Mouse (Mus musculus) erythroblast, embryonic 14.5 days (primary cell): ENCODE data around the gene Sphk2. TPM values are rescaled to one million over a fixed set of nuclear protein-coding genes. Genes with fewer than 3 reads are reported as not detected.

Source experiments
- H3K27me3 ChIP-seq: 2 replicates; pipeline ENCODE4 v1.6.1; 2012; ENCODE audit warnings: inconsistent platforms; ENCODE audit not compliant: control insufficient read depth
- H3K36me3 ChIP-seq: 2 replicates; pipeline ENCODE4 v1.6.1; 2012; ENCODE audit warnings: mild to moderate bottlenecking, inconsistent platforms; ENCODE audit not compliant: control insufficient read depth
- H3K4me1 ChIP-seq: 2 replicates; pipeline ENCODE4 v1.6.1; 2012; ENCODE audit warnings: inconsistent platforms; ENCODE audit not compliant: control insufficient read depth
- H3K4me3 ChIP-seq: replicated peaks from 2 replicates; pipeline ENCODE3; 2012; ENCODE audit warnings: moderate library complexity, mild to moderate bottlenecking, inconsistent platforms
- H3K9me3 ChIP-seq: 2 replicates; pipeline ENCODE4 v1.6.1; 2012; ENCODE audit warnings: low read length, inconsistent platforms, mixed read lengths; ENCODE audit not compliant: control insufficient read depth
- GATA1 ChIP-seq: IDR thresholded peaks from 2 replicates; pipeline ENCODE4 v1.6.1; 2012; ENCODE audit warnings: low read length, inconsistent platforms, mixed read lengths
- TAL1 ChIP-seq: IDR thresholded peaks from 3 replicates; pipeline ENCODE4 v1.6.1; 2012; ENCODE audit warnings: low read length, inconsistent platforms, mixed read lengths
- polyA plus RNA-seq: library from polyadenylated mRNA; stranded (reverse); fragments of >175 nt; gene quantifications from 2 replicates; pipeline ENCODE4 v1.2.3, GENCODE M21; 2012

Gene Sphk2
- polyA plus RNA-seq, 1 experiment: 5.7 TPM

DNA sequence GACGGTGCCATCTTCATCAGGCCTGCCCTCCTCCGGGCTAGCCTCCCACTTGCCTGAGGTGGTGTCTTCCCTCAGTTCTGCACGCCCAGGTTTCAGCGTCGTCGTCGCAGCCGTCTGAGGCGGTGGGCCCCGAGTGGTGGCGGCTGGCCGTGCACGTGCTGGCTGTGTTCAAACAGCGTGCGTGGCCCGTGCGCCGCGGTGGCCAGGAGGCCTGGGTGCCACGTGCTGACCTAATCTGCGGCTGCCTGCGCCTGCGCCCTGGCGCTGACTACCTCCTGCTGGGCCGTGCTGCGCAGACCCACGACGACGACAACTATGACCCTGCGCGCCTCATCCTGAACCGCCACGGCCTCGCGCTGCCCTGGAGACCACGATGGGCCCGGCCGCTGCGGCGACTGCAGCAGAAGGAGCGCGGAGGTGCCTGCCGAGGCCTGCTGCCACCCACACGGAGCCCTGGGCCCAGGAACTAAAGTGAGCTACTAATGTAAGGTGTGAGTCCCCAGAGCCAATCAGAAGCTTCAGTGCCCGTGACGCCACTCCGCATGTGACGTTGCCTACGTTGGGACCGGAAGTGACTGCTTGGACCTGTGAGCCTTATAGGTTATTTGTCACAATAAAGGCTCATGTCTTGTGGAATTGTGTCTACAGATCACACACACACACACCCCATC lies 23.7 kb downstream of the Sphk2 start, which contains the start of gene Sec1:
TSS of gene Sec1 (minus strand) at position 482 of the 671 bp plus-strand sequence.
- Histone ChIP-seq H3K36me3 (no peaks in the 10 kb centered on the region), H3K9me3 (no peaks in the 10 kb centered on the region), H3K4me1 (no peaks in the 10 kb centered on the region; the same call in 1 of the 2 replicates), H3K27me3 (peaks cover 13% of the 10 kb centered on the region), H3K4me3 (no peak within 1 kb of the TSS)
- no peak for TF ChIP-seq GATA1
- no peak for TF ChIP-seq TAL1

DNA sequence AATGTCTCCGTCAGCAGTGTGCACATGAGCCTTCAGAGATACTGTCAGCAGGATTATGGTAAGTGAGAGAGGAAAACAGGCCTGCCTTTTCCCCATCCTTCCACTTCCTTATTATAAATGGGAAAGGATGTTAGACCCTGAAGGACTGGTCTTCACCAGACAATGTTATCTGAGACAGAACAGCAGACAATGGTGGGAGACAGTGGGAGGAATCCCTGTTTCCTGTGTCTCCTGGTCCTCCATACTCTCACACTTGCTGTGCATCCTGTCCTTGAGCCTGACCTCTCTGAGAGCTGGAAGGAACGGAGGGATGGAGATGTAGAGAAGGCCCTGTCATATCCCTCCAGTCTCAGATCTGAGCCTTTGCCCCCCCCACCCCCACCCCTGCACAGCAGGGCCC lies 25.4 kb downstream of the Sphk2 start:
- Histone ChIP-seq H3K4me3 (no peak overlapping the region), H3K27me3 (no peaks in the 10 kb centered on the region; the same call in 1 of the 2 replicates), H3K9me3 (no peaks in the 10 kb centered on the region), H3K4me1 (no peaks in the 10 kb centered on the region; the same call in 1 of the 2 replicates), H3K36me3 (no peaks in the 10 kb centered on the region)
- TF ChIP-seq GATA1 (no peak), TAL1 (no peak)

DNA sequence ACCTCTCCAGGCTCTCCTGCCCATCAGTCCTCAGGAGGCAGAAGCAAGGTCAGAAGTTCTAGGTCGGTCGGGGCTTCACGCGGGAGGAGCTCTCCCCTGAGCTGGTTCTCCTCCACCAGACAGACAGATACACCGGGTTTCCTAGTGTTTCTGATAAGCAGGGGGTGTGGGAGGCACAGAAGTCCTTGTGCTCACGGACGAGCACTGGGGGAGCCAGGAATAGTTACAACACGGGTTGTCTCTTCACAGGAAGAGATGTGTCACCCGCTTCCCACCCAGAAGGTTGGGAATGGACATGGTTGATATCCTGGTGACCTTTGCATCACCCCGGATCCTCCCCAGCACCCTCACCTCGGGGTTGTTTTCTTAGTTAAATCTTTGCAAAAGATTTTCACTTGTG lies 28.0 kb downstream of the Sphk2 start:
- TF ChIP-seq GATA1 (no peak), TAL1 (no peak)
- Histone ChIP-seq H3K27me3 (no peaks in the 10 kb centered on the region; the same call in 1 of the 2 replicates), H3K4me3 (no peak overlapping the region), H3K4me1 (no peaks in the 10 kb centered on the region; the same call in 1 of the 2 replicates), H3K36me3 (no peaks in the 10 kb centered on the region), H3K9me3 (no peaks in the 10 kb centered on the region)

DNA sequence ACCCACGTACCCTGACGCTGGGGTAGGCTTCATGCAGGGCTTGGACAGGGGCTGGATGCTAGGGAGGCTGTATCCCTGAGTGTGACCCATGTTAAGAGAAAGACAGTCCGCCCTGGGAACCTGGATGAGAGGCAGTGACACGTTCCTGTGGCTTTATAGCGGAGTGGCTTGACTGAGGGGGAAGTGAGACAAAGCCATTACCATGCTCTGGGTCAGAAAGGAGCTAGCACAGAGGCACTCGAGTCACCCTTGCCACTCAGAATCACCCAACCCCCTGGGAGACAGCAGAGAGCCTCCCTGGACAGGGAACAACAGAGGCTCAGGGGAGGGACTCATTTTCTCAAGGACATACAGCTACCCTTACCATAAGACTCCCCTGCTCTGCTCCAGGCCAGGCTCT lies 28.7 kb downstream of the Sphk2 start:
- no peaks in the 10 kb centered on the region for H3K9me3 ChIP-seq
- H3K36me3 ChIP-seq: no peaks in the 10 kb centered on the region
- no peak for TF ChIP-seq TAL1
- no peak for TF ChIP-seq GATA1
- no peaks in the 10 kb centered on the region; the same call in 1 of the 2 replicates for H3K27me3 ChIP-seq
- no peaks in the 10 kb centered on the region; the same call in 1 of the 2 replicates for H3K4me1 ChIP-seq
- H3K4me3 ChIP-seq: no peak overlapping the region

- no peaks in the 10 kb centered on the region for H3K27me3 ChIP-seq
- TF ChIP-seq TAL1: no peak
- no peak for TF ChIP-seq GATA1
- H3K4me1 ChIP-seq: peaks cover 9% of the 10 kb centered on the region
Measured at GRCm38 (mm10) chr7:45686841-45687240, 31.0 kb downstream of the Sphk2 start.

DNA sequence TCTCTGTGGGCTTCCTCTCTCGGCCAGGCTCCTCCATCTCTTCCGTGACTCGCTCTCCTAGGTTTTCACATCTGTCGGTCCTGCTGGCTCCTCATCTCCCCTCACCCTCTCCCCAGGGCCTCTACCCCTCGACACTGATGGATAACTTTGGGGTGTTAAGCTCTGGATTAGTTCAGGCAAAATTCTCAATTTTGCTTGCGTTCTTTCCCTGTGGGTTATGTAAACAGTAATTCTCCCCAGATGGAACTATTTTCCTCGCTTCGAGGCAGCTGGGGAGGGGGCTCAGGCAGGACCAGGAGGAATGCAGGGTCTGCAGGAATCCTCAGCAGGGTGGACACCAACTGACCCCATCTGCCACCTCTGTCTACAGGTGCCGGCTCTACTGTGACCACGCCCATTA lies 32.0 kb downstream of the Sphk2 start:
- H3K9me3 ChIP-seq: no peaks in the 10 kb centered on the region
- TF ChIP-seq TAL1: no peak
- no peak for TF ChIP-seq GATA1
- H3K27me3 ChIP-seq: no peaks in the 10 kb centered on the region
- no peak overlapping the region for H3K4me3 ChIP-seq
- peaks cover 10% of the 10 kb centered on the region for H3K4me1 ChIP-seq
- H3K36me3 ChIP-seq: no peaks in the 10 kb centered on the region

More at GRCm38 (mm10) chr7:45686841-45687240, 31.0 kb downstream of the Sphk2 start:
- no peak overlapping the region for H3K4me3 ChIP-seq
- no peaks in the 10 kb centered on the region for H3K9me3 ChIP-seq
- no peaks in the 10 kb centered on the region for H3K36me3 ChIP-seq

- Histone ChIP-seq H3K36me3 (no peaks in the 10 kb centered on the region), H3K4me1 (peaks cover 10% of the 10 kb centered on the region), H3K9me3 (no peaks in the 10 kb centered on the region), H3K4me3 (no peak within 1 kb of the TSS), H3K27me3 (no peaks in the 10 kb centered on the region)
- no peak for TF ChIP-seq TAL1
- no peak for TF ChIP-seq GATA1
Measured at GRCm38 (mm10) chr7:45683396-45684050, 34.3 kb downstream of the Sphk2 start, which contains the start of gene Ntn5. Gene Ntn5, plus strand, starts transcription at chr7:45684022.

GRCm38 (mm10) chr7:45682144-45683126 lies 35.4 kb downstream of the Sphk2 start:
- no peak for TF ChIP-seq TAL1
- no peak for TF ChIP-seq GATA1
- no peaks in the 10 kb centered on the region for H3K36me3 ChIP-seq
- no peak overlapping the region for H3K4me3 ChIP-seq
- H3K27me3 ChIP-seq: no peaks in the 10 kb centered on the region
- H3K9me3 ChIP-seq: no peaks in the 10 kb centered on the region
- H3K4me1 ChIP-seq: peaks cover 10% of the 10 kb centered on the region
